Mouse (Mus musculus) spleen, adult 2 months (tissue): ENCODE data around the gene Car14. TPM values are rescaled to one million over a fixed set of nuclear protein-coding genes. Genes with fewer than 3 reads are reported as not detected.
"Not testable (repeated sequence)": the region's sequence is repeated elsewhere in the genome, so short reads cannot be mapped to it uniquely, and the experiment has no call there.

Source experiments
- DNase-seq, 2 experiments: peaks; one replicate each; pipeline versions ENCODE4 v3.0.0 to v3.0.0-alpha.2; 2012 to 2021; ENCODE audit warnings: low spot score in 2 of 2, low read depth in 1 of 2
- H3K27ac ChIP-seq: fragments of 200-500 bp; 2 replicates; pipeline ENCODE4 v1.5.1; 2012; ENCODE audit warnings: low read length, inconsistent platforms; ENCODE audit not compliant: insufficient read depth
- H3K27me3 ChIP-seq: fragments of 200-500 bp; 2 replicates; pipeline ENCODE4 v1.6.1; 2012; ENCODE audit warnings: mild to moderate bottlenecking, moderate library complexity, low read length, inconsistent platforms; ENCODE audit not compliant: control insufficient read depth, insufficient read depth
- H3K36me3 ChIP-seq: fragments of 200-500 bp; 2 replicates; pipeline ENCODE4 v1.6.1; 2012; ENCODE audit warnings: mild to moderate bottlenecking, low read length, inconsistent platforms; ENCODE audit not compliant: control insufficient read depth, insufficient read depth
- H3K4me1 ChIP-seq: fragments of 200-500 bp; 2 replicates; pipeline ENCODE4 v1.6.1; 2011; ENCODE audit warnings: inconsistent platforms; ENCODE audit not compliant: control insufficient read depth, insufficient read depth, insufficient read length
- H3K4me3 ChIP-seq: fragments of 200-500 bp; 2 replicates; pipeline ENCODE4 v1.5.1; 2011; ENCODE audit warnings: mild to moderate bottlenecking, inconsistent platforms; ENCODE audit not compliant: insufficient read depth, insufficient read length; ENCODE audit errors: extremely low read depth
- CTCF ChIP-seq: fragments of 200-500 bp; IDR thresholded peaks from 2 replicates; pipeline ENCODE4 v1.5.1; 2011; ENCODE audit warnings: mild to moderate bottlenecking, inconsistent platforms; ENCODE audit not compliant: insufficient read depth, insufficient read length, insufficient replicate concordance; ENCODE audit errors: extremely low read depth
- POLR2A ChIP-seq: fragments of 200-500 bp; IDR thresholded peaks from 2 replicates; pipeline ENCODE4 v1.6.1; 2011; ENCODE audit warnings: low read depth, low read length, inconsistent platforms
- WGBS: fragments of 180-500 bp; shearing (Covaris S2); methylation state at CpG from one replicate; pipeline ENCODE4 v1.1.7; 2018; 5-methylcytosine and 5-hydroxymethylcytosine counted together
- polyA plus RNA-seq: library from polyadenylated mRNA; depleted of rRNA; stranded (reverse); fragments of >200 nt; gene quantifications from 2 replicates; pipeline ENCODE4 v1.2.3, GENCODE M21; 2012

Gene Car14
- polyA plus RNA-seq, 1 experiment = 0.50 TPM

DNA sequence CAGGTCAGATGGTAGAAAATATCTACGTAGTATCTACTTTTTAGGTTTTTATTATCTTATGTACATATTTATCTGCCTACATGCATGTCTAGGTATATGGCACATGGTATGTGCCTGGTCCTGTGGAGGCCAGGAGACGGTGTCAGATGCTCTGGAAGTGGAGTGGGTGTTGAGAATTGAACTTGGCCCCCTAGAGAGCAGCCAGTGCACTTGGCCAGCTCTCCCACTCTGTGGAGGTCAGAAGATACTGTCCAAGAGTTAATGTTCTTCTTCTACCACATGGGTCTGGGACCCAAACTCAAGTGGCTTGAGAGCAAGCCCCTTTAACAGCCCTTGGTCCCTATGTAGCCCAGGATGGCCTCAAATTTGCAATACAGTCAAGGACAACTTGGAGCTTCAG lies 37.1 kb downstream of the Car14 start:
- no peak for DNase-seq
- WGBS = 91% methylated on average over 2 of the region's 2 CpGs

DNA sequence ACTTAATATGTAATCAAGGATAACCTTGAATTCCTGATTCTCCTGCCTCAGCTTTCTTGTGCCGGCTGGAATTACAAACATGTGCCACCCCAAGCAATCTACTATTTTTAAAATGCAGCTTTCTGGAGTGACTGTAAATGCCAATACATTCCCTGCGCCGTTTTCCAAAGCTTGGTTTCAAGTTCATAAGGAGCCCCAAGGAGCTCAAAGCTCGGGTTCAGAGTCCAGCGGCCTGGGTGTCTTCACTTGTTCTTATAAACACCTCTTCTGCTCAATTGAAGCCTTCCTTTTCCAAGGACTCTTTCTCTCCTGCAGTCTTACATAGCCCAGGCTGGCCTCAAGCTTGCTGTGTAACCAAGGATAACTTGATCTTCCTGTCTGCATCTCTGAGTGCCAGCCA lies 38.4 kb downstream of the Car14 start:
- 93% methylated on average over 5 of the region's 5 CpGs for WGBS
- no peak for DNase-seq
- Histone ChIP-seq H3K4me3 (no peak overlapping the region), H3K36me3 (peaks cover 24% of the 10 kb centered on the region), H3K27me3 (no peaks in the 10 kb centered on the region), H3K27ac (no peak overlapping the region), H3K4me1 (no peaks in the 10 kb centered on the region)
- TF ChIP-seq CTCF = no peak
- no peak for TF ChIP-seq POLR2A

More for the DNA sequence above, 37.1 kb downstream of the Car14 start:
- H3K4me1 ChIP-seq = peaks cover 2% of the 10 kb centered on the region; the same call in 1 of the 2 replicates
- H3K27ac ChIP-seq = no peak overlapping the region
- peaks cover 24% of the 10 kb centered on the region for H3K36me3 ChIP-seq
- H3K4me3 ChIP-seq = no peak overlapping the region
- no peak for TF ChIP-seq CTCF
- TF ChIP-seq POLR2A = no peak
- no peaks in the 10 kb centered on the region for H3K27me3 ChIP-seq

DNA sequence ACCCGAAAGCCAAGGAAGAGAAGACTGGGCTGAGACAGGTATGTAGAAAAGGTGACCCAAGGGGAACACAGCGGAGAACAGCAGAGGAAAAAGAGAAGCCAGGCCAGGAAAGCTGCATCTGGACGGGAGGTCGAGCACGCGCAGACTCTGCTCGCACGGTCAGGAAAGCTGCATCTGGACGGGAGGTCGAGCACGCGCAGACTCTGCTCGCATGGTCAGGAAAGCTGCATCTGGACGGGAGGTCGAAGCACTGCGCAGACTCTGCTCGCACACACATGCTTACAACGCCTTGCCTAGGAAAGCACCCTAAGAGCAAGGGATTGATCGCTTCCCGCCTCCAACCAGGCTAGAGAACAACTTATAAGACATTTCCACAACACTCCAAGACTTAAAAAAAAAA lies 38.9 kb downstream of the Car14 start:
- Histone ChIP-seq H3K27ac (no peak overlapping the region), H3K27me3 (no peaks in the 10 kb centered on the region), H3K4me3 (no peak overlapping the region), H3K4me1 (no peaks in the 10 kb centered on the region), H3K36me3 (peaks cover 24% of the 10 kb centered on the region)
- WGBS = 95% methylated on average over 20 of the region's 20 CpGs
- no peak for DNase-seq
- TF ChIP-seq CTCF (no peak), POLR2A (no peak)

DNA sequence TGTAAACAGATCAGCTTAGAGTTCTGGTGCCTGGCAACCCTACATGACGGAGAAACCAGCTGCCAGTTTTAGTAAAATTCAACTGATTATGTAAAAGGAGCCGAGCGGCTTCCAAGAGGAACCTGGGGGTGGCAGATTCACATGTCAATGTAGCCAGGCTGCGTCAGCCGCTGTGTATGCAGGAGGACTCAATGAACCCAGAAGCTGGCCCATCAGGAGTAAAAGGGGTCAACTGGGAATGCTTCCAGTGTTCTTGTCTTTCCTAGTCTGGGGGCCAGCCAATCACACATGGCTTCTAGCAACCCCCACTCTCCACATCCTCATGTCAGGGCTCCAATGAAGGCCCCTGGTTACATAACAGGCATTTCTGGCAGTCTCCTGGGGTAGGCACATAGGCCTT lies 39.4 kb downstream of the Car14 start:
- no peak overlapping the region for H3K27ac ChIP-seq

DNA sequence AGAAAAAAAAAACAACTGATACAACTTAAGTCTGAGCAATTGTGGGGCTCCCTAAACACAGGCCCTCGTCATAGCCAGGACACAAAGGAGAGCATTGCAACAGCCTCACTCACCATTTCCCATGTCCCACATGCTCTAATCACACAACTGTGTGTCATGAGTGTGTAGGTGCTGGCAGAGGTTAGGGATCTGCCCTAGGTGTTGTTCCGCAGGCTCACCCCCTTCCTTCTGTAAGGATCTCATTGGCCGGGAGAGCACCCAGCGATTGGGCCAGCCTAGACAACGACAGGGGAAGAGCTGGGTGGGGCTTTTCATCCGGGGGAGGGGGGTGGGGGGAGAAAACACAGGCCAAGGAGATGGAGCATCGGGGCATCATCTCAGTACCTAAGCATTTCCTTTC lies 40.9 kb downstream of the Car14 start:
- 88% methylated on average over 7 of the region's 7 CpGs for WGBS
- Histone ChIP-seq H3K27ac (no peak overlapping the region), H3K27me3 (no peaks in the 10 kb centered on the region), H3K36me3 (peaks cover 20% of the 10 kb centered on the region), H3K4me1 (no peaks in the 10 kb centered on the region), H3K4me3 (no peak overlapping the region)
- DNase-seq = no peak
- TF ChIP-seq CTCF (no peak), POLR2A (no peak)

More for the DNA sequence above, 39.4 kb downstream of the Car14 start:
- TF ChIP-seq CTCF (no peak), POLR2A (no peak)
- Histone ChIP-seq H3K4me1 (no peaks in the 10 kb centered on the region), H3K27me3 (no peaks in the 10 kb centered on the region), H3K4me3 (no peak overlapping the region), H3K36me3 (peaks cover 24% of the 10 kb centered on the region)
- 92% methylated on average over 5 of the region's 5 CpGs for WGBS
- DNase-seq = no peak

DNA sequence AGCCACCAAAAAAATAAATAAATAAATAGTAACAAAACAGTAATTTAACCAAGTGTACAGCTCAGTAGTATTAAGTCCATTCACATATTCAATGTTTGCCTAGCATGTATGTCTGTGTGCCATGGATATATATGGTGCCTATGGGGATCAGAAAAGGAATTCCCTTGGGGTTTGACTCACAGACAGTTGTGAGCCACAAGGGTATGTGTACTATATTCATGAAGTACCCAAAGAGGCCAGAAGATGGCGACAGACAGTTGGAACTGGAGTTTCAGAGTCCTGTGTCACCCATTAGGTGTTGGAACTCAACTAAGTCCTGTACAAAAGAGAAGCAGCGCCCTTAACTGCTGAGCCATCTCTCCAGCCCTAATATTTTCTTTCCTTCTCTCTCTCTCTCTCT lies 42.7 kb downstream of the Car14 start:
- Histone ChIP-seq H3K4me3 (no peak overlapping the region), H3K27ac (no peak overlapping the region), H3K36me3 (peaks cover 14% of the 10 kb centered on the region), H3K4me1 (no peaks in the 10 kb centered on the region), H3K27me3 (no peaks in the 10 kb centered on the region)
- DNase-seq = peak; percentile 59 to 73
- TF ChIP-seq CTCF (peak; percentile 31; the same call in 1 of the 2 replicates), POLR2A (no peak)
- WGBS = 39% methylated on average over 2 of the region's 2 CpGs

DNA sequence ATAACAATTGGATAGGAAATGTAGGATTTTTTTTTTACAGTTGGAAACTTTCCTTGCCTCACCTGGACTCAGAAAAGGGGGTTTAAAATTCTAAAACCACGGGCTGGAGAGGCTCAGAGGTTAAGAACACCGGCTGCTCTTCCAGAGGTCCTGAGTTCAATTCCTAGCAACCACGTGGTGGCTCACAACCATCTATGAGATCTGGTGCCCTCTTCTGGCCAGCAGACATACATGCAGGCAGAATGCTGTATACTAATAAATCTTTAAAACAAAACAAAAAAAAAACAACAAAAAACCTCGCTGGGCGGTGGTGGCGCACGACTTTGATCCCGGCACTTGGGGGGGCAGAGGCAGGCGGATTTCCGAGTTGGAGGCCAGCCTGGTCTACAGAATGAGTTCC lies 43.3 kb downstream of the Car14 start:
- WGBS = 79% methylated on average over 10 of the region's 10 CpGs
- Histone ChIP-seq H3K27ac (no peak overlapping the region), H3K4me3 (no peak overlapping the region), H3K36me3 (peaks cover 14% of the 10 kb centered on the region), H3K27me3 (no peaks in the 10 kb centered on the region), H3K4me1 (no peaks in the 10 kb centered on the region)
- TF ChIP-seq POLR2A (no peak), CTCF (no peak)
- no peak for DNase-seq

DNA sequence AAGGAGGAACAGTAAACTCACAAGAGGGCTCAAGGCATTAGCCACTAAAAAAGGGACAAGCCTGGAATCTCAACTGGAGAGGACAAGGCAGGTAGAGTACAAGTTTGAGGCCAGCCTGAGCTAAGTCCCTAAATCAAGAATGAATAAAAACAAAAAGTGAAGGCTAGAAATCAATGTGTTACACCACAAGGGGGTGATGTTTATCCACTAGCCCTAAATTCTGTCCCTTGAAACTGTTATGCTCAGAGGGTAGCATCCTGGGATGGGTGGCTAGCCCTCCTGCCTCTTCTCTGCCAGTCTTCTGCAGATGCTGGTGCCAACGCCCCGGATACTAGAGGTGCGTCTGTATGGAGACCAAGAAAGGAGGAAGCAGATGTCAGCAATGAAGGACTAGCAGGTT lies 44.2 kb downstream of the Car14 start:
- no peak for DNase-seq
- no peaks in the 10 kb centered on the region for H3K4me1 ChIP-seq
- H3K4me3 ChIP-seq = no peak overlapping the region
- 71% methylated on average over 3 of the region's 3 CpGs for WGBS
- no peak overlapping the region for H3K27ac ChIP-seq
- no peaks in the 10 kb centered on the region for H3K27me3 ChIP-seq
- TF ChIP-seq POLR2A = no peak
- TF ChIP-seq CTCF = no peak
- peaks cover 12% of the 10 kb centered on the region for H3K36me3 ChIP-seq

DNA sequence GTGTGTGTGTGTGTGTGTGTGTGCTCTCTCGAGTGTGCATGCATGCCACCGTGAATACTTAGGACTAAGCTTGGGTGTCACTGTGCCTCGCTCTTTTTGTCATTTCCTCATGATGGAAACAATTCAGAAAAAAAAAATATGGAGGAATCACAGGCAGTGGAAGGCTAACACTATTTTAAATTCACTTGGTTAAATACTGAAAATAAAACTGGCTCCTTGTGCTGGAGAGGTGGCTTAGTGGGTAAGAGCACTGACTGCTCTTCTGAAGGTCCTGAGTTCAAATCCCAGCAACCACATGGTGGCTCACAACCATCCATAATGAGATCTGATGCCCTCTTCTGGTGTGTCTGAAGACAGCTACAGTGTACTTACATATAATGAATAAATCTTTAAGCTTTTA lies 46.2 kb downstream of the Car14 start:
- not testable (repeated sequence) for H3K27ac ChIP-seq, H3K4me1 ChIP-seq, H3K36me3 ChIP-seq, DNase-seq, H3K4me3 ChIP-seq, H3K27me3 ChIP-seq
- WGBS = 87% methylated on average over 3 of the region's 3 CpGs

DNA sequence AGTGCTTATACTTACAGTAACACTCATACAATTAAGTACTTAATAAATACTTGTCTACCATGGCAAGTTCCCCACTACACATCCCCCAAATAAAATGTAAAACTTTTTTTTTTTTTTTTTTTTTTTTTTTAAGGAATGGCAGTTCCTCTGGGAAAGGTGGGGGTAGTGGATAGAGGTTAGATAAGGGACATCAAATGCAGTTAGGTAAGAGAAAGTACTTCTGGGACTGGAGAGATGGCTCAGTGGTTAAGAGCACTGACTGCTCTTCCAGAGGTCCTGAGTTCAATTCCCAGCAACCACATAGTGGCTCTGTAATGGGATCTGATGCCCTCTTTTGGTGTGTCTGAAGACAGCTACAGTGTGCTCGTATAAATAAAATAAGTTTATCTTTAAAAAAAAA lies 47.4 kb downstream of the Car14 start:
- not testable (repeated sequence) for H3K27me3 ChIP-seq, H3K36me3 ChIP-seq, H3K27ac ChIP-seq, H3K4me3 ChIP-seq, H3K4me1 ChIP-seq, DNase-seq
- WGBS = 85% methylated on average over 1 of the region's 1 CpGs
